Mouse (Mus musculus) erythroblast, embryonic 14.5 days (primary cell): ENCODE data around the gene Gm49361. TPM values are rescaled to one million over a fixed set of nuclear protein-coding genes. Genes with fewer than 3 reads are reported as not detected.

Experiments
- H3K27me3 ChIP-seq: 2 replicates; pipeline ENCODE4 v1.6.1; 2012; ENCODE audit warnings: inconsistent platforms; ENCODE audit not compliant: control insufficient read depth
- H3K36me3 ChIP-seq: 2 replicates; pipeline ENCODE4 v1.6.1; 2012; ENCODE audit warnings: mild to moderate bottlenecking, inconsistent platforms; ENCODE audit not compliant: control insufficient read depth
- H3K4me1 ChIP-seq: 2 replicates; pipeline ENCODE4 v1.6.1; 2012; ENCODE audit warnings: inconsistent platforms; ENCODE audit not compliant: control insufficient read depth
- H3K4me3 ChIP-seq: replicated peaks from 2 replicates; pipeline ENCODE3; 2012; ENCODE audit warnings: moderate library complexity, mild to moderate bottlenecking, inconsistent platforms
- H3K9me3 ChIP-seq: 2 replicates; pipeline ENCODE4 v1.6.1; 2012; ENCODE audit warnings: low read length, inconsistent platforms, mixed read lengths; ENCODE audit not compliant: control insufficient read depth
- GATA1 ChIP-seq: IDR thresholded peaks from 2 replicates; pipeline ENCODE4 v1.6.1; 2012; ENCODE audit warnings: low read length, inconsistent platforms, mixed read lengths
- TAL1 ChIP-seq: IDR thresholded peaks from 3 replicates; pipeline ENCODE4 v1.6.1; 2012; ENCODE audit warnings: low read length, inconsistent platforms, mixed read lengths
- polyA plus RNA-seq: library from polyadenylated mRNA; stranded (reverse); fragments of >175 nt; gene quantifications from 2 replicates; pipeline ENCODE4 v1.2.3, GENCODE M21; 2012

Gene Gm49361
- polyA plus RNA-seq, 1 experiment = 0.20 TPM

DNA sequence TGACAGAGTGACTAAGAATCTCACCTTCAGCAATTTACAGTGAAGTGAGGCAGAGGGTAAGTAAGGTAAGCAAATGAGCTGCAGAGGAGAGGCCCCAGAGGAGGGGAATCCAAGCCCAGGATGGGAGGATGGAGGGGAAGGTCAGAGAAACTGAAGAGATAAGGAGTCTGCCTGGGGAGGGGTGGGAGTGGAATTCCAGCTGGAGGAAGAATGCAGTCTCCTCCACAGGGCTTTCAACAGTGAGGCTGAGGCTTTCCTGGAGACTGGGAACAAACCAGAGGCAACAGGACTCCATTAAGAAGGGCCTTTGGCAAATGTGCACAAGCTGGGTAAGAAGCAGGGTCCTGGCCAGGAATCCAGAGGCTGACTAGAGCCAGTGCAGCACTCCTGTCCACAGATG, 8.8 kb downstream of the Gm49361 start:
- H3K4me3 ChIP-seq = no peak overlapping the region
- H3K27me3 ChIP-seq = peaks cover 10% of the 10 kb centered on the region
- H3K4me1 ChIP-seq = peaks cover 14% of the 10 kb centered on the region
- no peaks in the 10 kb centered on the region for H3K9me3 ChIP-seq
- H3K36me3 ChIP-seq = peaks cover 13% of the 10 kb centered on the region
- TF ChIP-seq TAL1 (no peak), GATA1 (no peak)

DNA sequence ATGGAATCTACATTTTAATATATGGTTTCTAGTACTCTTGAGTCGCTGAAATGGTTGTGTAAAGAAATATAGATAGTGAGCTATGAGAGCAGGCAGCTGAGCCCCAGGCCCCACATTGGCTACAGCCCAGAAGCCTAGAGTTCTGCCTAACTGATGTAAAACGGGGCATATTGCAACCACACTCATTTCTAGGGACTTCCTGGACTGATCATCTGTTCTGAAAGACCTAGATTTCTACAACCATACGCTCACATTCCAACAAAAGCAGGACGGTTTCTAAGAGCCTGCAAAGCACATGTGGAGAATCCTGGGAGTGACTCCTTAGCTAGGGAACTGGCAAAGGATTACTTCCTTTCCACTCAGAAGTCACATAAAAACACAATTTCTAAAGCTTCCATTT, 9.8 kb downstream of the Gm49361 start:
- no peak for TF ChIP-seq TAL1
- TF ChIP-seq GATA1 = no peak
- Histone ChIP-seq H3K4me3 (no peak overlapping the region), H3K9me3 (no peaks in the 10 kb centered on the region), H3K27me3 (peaks cover 3% of the 10 kb centered on the region; the same call in 1 of the 2 replicates), H3K36me3 (peaks cover 15% of the 10 kb centered on the region), H3K4me1 (peaks cover 14% of the 10 kb centered on the region)

DNA sequence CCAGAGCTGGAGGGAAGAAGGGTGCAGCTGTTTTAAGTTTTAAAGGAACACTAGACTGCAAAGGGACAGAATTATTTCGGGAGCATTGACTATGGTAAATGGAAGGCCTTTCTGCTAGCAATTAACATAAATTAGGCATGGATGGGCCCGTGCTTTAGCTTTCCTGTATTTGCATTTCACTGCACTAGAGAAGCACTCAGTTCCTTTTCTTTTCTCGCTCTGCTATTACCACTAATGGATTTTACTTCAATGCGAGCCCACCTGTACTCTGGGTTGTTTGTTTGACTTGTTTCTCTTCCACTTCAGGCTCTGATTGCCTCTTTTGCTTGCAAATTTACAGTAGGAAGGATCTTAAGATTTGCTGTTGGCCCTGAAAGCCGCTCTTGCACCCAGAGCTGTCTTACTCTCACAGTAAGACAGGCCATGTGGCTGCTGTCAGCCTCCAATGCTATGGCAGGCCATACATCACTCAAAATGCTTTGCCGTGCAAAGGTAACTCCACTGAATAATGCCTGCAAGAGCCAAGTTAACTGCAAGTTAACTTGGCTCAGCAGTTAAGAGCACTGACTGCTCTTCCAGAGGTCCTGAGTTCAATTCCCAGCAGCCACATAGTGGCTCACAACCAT, 13.1 kb downstream of the Gm49361 start:
- Histone ChIP-seq H3K27me3 (no peaks in the 10 kb centered on the region), H3K4me1 (peaks cover 18% of the 10 kb centered on the region), H3K4me3 (no peak overlapping the region), H3K36me3 (peaks cover 18% of the 10 kb centered on the region), H3K9me3 (no peaks in the 10 kb centered on the region)
- no peak for TF ChIP-seq GATA1

DNA sequence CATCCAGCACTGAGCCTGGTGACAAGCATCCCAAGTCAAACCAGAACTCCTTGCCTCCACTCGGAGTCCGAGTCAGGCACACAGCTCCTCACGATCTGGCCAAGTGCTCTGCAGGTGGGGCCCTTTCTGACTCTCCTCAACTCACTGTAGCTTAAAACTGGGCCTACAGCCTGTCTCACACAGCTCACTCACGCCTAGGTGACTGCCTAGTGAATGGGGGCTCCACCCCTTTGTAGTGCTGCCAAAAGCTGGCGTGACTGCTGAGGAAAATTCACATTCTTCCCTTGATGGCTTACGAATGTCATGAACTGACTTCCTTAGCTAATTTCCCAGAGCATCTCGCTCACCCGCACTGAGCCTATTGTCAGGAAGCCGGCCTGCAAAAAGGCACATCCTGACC, 15.4 kb downstream of the Gm49361 start:
- Histone ChIP-seq H3K4me3 (no peak overlapping the region), H3K9me3 (peaks cover 2% of the 10 kb centered on the region; the same call in 1 of the 2 replicates), H3K27me3 (no peaks in the 10 kb centered on the region), H3K4me1 (peaks cover 10% of the 10 kb centered on the region), H3K36me3 (peaks cover 18% of the 10 kb centered on the region)
- TF ChIP-seq TAL1 (no peak), GATA1 (no peak)

DNA sequence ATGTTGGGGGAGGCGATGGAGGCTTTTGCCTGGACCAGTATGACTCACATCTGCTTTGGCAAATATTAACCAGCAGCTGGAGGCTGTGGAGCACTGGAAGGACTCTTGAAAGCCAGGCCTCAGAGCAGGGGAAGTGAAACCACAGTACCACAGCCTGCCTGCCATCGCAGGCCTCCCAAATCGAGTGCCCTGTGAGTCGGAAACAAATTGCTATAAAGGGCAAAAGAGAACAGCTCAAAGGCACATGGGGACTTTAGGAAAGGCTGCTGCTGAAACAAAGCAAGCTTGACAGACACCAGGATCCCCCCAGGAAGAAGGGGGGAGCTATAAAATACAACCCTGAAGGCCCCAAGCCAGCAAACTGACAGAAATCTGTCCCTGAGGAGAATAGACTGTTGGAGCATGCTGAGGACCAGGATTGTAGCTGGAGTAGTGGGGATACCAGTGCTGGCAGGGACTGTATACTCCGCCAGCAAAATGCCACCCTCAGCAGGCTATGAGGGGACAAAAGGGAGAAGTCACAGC, 15.9 kb downstream of the Gm49361 start:
- H3K9me3 ChIP-seq = peaks cover 2% of the 10 kb centered on the region; the same call in 1 of the 2 replicates
- peaks cover 18% of the 10 kb centered on the region for H3K36me3 ChIP-seq
- no peaks in the 10 kb centered on the region for H3K27me3 ChIP-seq
- H3K4me1 ChIP-seq = peaks cover 6% of the 10 kb centered on the region
- no peak for TF ChIP-seq GATA1
- no peak for TF ChIP-seq TAL1
- no peak overlapping the region for H3K4me3 ChIP-seq

DNA sequence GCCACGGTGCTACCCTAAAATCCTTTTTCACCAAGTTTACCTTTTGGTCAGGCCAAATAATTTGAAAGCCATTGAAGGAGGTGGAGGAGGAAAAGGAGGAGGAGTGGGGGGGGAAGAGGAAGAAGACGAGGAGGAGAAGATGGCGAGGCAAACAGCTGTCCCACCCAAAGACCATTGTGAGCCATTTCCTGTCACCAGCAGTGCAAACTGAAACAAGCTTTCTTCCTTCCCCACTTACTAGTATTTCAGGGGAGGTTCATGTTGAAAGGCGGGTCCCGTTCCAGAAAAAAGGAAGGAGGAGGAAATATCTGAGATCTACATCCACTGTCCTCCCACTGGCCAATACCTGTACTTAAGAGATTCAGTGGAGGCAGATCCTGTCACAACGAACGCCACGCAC, 16.5 kb downstream of the Gm49361 start:
- Histone ChIP-seq H3K27me3 (no peaks in the 10 kb centered on the region), H3K4me3 (no peak overlapping the region), H3K9me3 (peaks cover 2% of the 10 kb centered on the region; the same call in 1 of the 2 replicates), H3K36me3 (peaks cover 18% of the 10 kb centered on the region), H3K4me1 (peaks cover 5% of the 10 kb centered on the region; the same call in 1 of the 2 replicates)
- TF ChIP-seq TAL1 (no peak), GATA1 (no peak)

DNA sequence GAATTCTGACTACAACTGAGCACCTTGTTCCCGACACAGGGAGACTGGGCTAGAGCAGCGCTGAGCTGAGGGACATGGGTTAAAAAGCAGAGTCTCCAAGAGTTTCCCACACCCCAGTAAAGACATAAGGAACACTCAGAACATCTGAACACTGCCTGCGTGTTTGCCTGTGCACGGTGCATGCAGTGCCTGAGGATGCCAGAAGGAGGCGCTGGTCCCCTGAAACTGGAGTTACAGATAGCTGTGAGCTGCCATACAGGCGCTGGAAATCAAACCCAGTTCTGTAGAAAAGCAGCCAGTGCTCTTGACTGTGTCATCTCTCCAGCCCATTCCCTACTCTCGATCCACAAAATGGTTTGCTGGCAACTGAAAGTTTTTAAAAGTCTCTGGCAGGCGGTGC, 19.7 kb downstream of the Gm49361 start:
- no peak for TF ChIP-seq TAL1
- TF ChIP-seq GATA1 = no peak
- H3K4me1 ChIP-seq = peaks cover 5% of the 10 kb centered on the region; the same call in 1 of the 2 replicates
- peaks cover 13% of the 10 kb centered on the region for H3K36me3 ChIP-seq
- no peak overlapping the region for H3K4me3 ChIP-seq
- H3K9me3 ChIP-seq = peaks cover 2% of the 10 kb centered on the region; the same call in 1 of the 2 replicates
- H3K27me3 ChIP-seq = no peaks in the 10 kb centered on the region

DNA sequence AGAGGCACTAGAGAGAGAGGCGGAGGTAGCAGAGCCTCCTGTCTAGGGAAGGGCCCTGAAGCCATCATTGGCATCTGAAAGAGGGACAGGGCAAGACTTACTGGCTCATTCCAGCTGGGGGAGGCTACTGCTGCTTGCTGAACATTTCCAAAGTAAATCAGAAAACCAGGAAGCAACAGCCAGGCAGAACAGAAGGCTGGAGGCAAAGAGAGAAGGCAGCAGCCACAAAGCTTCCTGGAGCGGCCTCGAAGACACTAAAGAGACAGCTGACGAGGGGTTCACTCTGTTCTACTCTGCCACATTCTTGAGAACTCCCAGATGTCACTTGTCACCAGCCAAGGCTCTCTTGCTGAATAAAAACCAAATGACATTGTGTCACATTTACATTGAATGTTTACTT, 21.4 kb downstream of the Gm49361 start:
- no peak overlapping the region for H3K4me3 ChIP-seq
- H3K27me3 ChIP-seq = no peaks in the 10 kb centered on the region
- 0 out of 2 replicates have a peak, but pooled peaks cover 2% of the 10 kb centered on the region for H3K4me1 ChIP-seq
- TF ChIP-seq GATA1 (no peak), TAL1 (no peak)
- peaks cover 11% of the 10 kb centered on the region for H3K36me3 ChIP-seq
- peaks cover 2% of the 10 kb centered on the region; the same call in 1 of the 2 replicates for H3K9me3 ChIP-seq

DNA sequence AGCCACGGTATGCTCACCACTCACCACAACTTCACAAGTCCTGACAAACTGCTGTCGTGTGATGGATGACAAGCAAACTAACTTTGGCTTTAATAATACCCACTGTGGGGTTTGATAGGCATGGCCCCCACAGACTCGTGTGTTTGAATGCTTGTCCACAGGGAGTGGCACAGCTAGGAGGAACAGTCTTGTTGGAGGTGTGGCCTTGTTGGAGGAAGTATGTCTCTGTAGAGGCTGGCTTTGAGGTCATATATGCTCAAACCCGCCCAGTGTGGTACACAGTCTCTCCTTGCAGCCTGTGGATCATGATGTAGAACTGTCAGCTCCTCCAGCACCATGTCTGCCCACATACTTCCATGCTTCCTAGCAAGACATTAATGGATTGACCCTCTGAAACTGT, 27.7 kb downstream of the Gm49361 start:
- no peak for TF ChIP-seq TAL1
- TF ChIP-seq GATA1 = no peak
- Histone ChIP-seq H3K4me3 (no peak overlapping the region), H3K9me3 (no peaks in the 10 kb centered on the region), H3K27me3 (no peaks in the 10 kb centered on the region), H3K4me1 (peaks cover 10% of the 10 kb centered on the region), H3K36me3 (peaks cover 20% of the 10 kb centered on the region)
